Mouse (Mus musculus) cerebellum, postnatal 25 days (tissue): ENCODE measurements at regions not wholly inside any gene's neighbourhood (a gene's known extent, or its start where the extent isn't known, plus 50 kb on each side); places are given as distances from the start of the nearest gene placed in this dataset.
"Not testable (repeated sequence)": the region's sequence is repeated elsewhere in the genome, so short reads cannot be mapped to it uniquely, and the experiment has no call there.

Experiments
- DNase-seq, 2 experiments: peaks; one replicate each; pipeline ENCODE4 v3.0.0; 2021; ENCODE audit warnings: mixed read lengths in 2 of 2

DNA sequence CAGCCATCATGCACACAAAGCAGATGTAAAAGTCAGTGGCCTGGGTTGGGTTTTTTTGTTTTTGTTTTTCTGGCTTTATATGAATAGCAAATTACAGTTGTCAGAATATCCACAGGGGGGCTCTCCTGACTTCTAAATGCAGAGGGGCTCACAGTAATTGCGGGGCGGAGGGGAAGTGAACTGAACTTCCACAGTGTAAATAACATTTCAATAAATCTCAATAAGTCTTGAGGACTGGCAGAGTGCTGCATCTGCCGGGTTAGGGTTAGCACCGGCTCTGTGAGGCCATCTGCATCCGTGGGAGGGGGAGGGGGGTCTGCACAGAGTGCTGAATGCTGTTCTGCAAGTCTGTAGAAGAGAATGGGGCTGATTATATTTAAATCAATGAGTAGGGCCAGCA lies 50.3 kb upstream of the Arl4c start:
- no peak for DNase-seq

DNA sequence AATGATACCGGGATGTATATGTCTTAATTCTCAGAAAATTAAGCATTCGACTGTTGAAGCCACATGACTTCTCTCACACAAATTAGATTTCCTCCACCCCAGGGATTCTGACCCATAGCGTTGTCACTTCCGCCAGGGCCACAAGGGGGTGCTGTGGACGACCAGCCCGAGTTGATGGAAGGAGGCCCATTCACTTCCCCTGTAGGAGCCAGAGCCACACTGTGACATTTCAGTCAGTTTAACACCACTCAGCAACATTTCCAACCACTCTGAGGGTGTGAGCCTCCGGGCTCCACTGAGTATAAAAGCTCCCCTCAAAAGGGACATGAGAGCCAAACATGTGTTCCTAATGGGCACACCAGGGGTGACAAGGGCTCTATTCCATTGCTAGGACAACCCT lies 54.6 kb upstream of the Arl4c start:
- peak; percentile 57 to 67 for DNase-seq

DNA sequence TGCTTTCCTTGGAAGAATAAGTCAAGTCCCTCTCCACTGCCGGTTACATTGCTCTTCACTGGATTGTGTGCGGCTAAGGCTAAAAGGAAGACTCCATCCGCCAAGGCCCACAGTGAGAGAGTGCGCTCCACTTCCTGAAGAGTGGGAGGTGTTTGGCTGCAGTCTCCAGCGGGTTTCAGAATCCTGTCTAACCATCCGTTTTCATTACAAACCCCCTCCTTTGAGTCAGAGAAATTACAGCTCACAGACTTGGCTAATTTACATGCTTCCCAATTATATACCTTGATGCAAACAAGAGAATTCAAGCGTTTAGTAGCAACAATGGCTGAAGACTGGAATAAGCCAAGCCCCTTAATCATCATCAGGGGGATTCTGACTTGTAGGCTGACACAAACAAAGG lies 55.1 kb upstream of the Arl4c start:
- DNase-seq, result no peak

- DNase-seq, result no peak
Measured at GRCm38 (mm10) chr1:88757746-88758145, 55.7 kb upstream of the Arl4c start.

DNA sequence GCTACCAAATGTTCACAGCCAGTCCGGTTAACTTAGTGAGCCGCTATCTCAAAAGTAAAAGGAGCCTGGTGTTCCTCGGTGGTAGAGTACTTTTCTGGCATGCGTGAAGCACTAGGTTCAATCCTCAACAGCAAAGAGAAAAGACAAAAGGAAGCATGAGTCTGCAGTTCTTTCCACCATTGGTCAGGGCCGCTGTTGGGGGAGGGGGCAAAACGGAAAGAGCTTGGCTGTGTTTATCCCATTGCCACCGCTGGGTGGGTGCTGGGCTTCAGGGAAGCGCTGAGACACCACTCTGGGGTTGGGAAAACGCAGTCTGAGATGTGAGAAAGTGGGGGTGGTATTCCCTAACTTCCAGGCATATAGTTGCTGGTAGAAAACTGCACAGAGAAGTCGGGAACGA lies 58.6 kb upstream of the Arl4c start:
- DNase-seq, result no peak

DNA sequence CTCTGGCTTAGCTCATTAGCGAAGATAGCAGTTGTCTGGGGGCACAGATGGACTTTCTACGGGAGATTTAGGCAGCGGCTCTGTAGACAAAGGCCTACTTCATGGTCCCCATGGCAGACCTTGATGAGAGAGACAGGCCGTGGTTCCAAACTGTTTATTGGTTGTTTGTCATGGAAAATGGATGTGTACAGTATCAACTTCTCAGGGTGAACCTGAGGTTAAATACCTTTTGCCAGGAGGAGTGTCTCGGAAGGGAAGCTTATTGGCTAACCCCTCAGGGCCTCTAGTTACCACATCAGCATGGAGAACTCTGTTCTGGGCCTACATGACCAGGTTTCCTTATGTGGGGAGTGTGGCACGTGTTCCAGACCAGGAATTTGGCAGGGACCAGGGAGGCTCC lies 59.1 kb upstream of the Arl4c start:
- DNase-seq, result no peak

DNA sequence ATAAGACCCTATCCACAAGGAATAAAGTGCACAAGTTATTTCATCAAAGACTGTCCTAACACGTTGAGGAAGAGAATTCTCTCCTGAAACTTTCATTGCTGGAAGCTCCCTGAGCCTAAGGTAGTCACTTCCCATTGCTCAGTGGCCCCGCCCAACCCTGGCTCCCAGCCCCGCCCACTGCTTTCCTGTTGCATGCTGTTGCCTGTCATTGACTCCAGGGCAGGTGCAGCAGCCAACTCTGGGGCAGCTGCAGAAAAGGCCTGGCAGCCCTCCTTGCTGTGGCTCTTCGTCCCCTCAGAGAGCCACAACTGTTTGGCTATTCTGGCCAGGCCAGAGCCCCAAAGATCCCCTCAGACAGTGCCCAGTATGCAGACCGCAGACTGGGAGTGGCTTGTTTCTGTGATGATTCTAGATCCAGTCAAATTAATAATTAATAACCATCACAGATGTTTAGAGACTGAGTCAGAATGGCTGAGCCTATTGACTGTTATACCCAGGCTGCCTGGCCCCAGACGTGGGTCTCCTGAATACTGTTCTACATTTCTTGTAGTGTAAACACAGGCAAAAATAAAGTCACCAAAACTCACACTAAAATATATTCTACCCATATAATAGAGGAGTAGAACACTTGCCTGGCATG lies 61.8 kb upstream of the Arl4c start:
- no peak for DNase-seq

DNA sequence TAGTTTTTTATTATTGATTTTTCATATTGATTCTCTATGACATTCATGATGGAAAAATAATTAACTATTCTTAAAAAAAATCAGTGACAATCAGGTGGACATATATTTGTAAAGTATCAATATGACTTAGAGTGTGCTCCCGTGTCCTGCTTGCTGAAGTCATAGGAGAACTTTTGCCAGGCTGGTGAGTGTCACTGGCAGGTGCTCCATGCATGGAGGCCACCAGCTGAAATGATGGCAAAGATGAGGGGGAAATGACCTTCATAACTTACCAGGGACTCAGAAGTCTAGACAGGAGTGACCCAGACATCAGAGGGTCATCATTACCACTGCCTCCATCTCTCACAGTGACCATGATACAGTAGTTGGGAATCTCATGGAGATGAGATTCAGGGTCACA lies 62.5 kb upstream of the Arl4c start:
- no peak for DNase-seq

GRCm38 (mm10) chr1:88777009-88777408 lies 75.0 kb upstream of the Arl4c start:
- no peak for DNase-seq

DNA sequence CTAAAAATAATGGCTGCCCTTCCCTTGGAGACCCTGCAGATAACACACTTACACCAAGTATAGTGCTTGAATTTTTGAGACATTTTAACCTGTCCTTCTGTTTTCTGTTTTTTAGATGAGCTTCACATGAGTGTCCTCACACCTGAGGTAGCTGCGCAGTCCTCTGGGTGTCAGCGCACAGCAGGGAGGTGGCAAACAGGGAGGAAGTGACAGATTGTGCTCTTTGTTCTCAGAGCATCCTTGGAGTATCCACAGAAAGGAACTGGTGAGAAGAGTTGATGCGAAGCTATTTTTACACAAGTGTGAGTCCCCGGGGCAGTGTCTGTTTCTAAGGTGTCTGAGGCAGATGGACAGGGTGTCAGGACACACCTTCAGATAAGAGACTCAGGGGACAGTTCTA lies 78.2 kb upstream of the Arl4c start:
- peak; percentile 62 to 72 for DNase-seq

DNA sequence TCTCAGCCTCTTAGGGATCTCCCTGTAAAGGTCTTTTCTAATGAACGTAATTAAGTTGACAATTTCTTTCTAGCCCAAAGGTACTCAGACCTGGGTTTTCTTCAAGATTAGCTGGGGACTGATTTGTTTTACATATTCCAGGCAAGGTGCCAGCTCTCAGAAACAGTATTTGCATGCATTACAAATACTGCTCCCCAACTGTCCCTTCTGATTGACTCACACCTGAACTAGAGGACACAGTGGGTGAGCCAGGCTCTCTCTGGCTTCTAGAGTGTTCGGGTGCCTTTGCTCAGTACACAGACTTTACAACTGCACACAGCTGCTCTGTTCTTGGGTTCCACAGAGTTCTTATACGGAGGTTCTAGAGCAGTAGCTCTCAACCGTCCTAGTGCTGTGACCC lies 81.1 kb upstream of the Arl4c start:
- no peak for DNase-seq

- DNase-seq, result no peak
Measured at GRCm38 (mm10) chr1:88784866-88785620, 83.0 kb upstream of the Arl4c start.

DNA sequence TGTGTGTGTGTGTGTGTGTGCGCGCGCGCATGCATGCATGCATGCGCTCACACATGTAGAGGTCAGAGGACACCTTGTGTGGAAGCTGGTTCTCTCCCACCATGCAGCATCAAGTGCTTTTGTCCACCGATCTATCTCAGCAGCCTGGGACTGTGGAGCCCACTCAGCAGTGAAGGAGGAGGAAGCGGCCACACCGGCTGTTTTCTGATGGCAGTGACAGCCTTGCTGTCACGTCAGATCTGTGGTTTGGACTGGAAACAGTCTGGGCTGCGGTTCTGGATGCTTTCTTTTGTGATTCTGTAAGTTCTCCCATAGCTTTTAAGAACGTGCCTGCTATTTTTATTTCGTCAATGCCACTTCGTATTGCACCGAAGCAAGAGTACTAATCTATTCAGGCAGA lies 84.0 kb upstream of the Arl4c start:
- DNase-seq, result no peak

DNA sequence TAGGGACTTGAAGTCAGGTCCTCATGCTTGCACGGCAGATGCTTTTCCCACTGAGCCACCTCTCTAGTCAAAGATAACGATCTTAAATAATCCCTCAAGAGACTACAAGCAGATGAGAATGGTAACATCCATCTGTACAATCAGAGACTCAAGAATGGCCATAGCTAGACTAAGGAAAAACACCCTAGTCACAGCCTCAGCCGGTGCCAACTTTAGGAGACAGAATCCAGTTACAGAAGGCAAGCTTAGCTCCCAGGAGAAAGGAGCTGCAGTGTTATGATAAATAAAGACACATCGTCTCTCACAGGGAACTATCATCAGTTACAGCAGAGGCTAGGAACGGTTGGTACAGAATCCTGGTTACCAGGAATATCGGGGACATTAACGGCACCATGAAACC lies 88.7 kb upstream of the Arl4c start:
- no peak for DNase-seq

DNA sequence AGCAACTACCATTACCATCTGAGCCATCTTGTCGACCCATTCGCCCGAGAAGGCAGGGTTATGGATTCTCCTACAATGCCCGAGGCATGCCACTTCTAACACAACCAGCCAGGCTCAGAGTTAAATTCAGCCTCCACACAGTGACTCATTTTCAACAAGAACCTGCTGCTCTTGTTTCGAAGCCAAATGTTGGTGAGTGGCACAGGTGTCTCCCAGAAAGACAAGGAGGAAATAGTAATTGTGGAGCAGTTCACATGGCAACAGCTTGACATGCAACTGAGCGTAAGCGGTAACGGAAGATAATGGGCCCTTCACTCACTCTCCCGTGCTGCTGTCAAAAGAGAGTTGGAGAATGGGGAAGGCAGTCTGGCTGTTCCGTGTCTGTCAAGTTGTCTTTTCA lies 92.9 kb upstream of the Arl4c start:
- DNase-seq, result peak; percentile 38 to 52

DNA sequence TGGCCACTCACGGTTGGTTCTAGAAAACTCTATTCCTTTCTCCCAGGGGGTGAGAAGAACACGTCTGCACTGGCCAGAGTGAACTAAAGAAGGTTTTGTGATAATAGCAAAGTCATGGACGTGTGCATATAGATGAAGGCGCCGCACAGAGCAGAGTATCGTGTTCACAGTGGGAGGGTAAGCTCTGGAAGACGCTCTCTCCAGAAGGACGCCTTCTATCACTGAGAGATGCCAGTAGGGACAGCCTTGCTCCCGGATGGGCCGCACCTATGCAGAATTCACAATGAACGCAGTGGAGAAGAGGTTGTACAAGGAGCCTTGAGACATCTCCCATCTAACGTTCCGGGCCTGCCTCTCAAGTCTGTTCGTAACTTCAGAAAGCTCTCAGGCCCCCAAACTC lies 96.5 kb upstream of the Arl4c start:
- DNase-seq, result no peak

- no peak for DNase-seq
Measured at GRCm38 (mm10) chr1:88798874-88799273, 96.9 kb upstream of the Arl4c start.

DNA sequence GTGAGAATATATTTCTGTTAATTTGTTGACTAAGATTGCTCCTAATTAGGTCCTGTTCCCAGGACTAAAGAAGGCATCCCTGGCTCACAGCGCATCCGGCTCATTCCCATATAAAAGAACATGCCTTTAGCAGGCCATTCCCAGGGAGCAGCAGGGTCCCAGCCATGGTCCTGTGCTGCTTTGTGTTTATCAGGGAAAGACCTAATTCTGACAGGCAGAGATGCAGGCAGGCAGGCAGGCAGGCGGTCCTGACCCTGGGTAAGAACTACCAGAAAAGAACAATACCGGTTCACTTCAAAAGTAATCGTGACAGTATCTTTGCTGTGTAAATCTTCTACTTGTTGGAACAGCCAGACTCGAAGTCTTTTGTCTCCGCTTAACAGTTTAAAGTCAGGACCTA lies 97.3 kb upstream of the Arl4c start:
- DNase-seq, result no peak

GRCm38 (mm10) chr1:88799789-88800188 lies 97.8 kb upstream of the Arl4c start:
- DNase-seq, result no peak

DNA sequence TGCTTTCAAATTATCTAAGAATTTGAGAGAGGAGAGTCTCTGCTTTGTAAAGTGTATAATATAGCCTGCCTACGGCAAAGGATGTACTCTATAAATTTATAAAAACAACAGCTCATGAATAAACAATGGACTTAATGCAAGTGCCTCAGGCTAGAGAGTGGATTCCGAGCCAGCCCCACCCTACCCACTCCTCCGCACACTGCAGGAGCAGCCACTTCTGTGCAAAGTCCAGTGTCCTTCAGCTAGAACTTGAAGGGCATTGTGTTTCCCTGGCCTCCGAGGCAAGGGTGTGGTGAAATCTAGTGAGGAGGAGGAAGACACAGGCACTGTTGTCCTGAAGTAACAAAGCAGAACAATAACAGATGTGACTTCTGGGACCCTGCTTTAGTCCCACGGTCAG lies 98.4 kb upstream of the Arl4c start:
- DNase-seq, result no peak

DNA sequence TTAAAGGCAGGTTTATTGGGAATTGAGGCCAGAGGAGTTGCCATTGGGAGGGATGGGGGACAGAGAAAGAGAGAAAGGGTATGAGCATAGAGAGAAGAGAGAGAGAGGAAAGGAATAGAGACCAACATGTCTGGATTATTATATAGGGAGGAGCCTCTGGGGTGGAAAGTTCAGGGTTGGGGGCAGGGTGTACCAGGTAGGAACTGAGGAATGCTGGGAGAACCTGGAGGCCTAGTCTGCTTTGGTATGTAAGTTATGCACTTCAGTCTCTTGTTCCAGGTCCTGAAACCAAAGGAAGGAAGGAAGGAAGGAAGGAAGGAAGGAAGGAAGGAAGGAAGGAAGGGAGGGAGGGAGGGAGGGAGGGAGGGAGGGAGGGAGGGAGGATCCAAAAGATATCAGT lies 99.1 kb upstream of the Arl4c start:
- not testable (repeated sequence) for DNase-seq

DNA sequence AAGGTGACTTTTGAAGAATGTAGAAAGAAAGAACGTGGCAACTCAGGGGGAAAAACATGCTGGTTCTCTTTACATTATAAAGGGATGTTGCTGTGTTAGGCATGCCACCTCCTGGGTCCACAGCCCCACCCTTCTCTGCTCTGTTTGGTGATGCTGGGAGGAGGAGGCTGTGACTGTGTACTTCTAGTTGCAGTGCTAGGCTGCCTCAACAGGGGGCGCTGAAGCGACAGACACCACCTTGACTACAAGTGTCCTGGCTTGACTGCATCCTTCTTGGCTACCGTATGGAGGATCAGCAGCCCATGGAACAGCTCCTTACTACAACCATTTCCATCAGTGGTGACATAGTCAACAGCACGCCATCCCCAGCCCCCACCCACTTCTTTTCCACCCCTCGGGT lies 104.9 kb upstream of the Arl4c start:
- peak in 1 of 2 experiments; percentile 48 for DNase-seq

GRCm38 (mm10) chr1:88807901-88808300 lies 105.9 kb upstream of the Arl4c start:
- no peak for DNase-seq

DNA sequence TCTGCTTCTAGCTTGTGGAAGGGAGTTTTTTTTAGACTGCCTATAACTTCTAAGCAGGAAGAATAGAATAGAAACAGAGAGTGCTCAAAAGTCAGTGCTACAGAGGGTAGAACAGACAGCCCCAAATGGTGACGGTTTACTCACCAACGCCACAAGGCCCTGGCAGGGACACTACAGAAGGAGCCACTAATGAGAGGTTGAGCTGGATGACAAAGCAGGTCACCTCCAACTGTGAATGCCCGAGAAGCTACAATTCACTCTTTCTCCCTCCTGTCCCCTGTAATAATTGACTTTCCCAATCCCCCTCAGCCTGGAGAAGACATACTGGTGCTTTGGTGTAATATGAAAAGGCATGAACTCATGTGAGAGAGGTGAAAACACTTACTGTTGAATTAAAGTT lies 106.5 kb upstream of the Arl4c start:
- DNase-seq, result no peak

GRCm38 (mm10) chr1:88809756-88810155 lies 107.7 kb upstream of the Arl4c start:
- no peak for DNase-seq
